Mouse (Mus musculus): ENCODE data around the gene Dupd1.

The Dupd1 gene

GRCm38 (mm10) chr14:21722021-21722698 is 7.8 kb upstream of the Dupd1 start:
- no peak for DNase-seq (ENCODE audit: extremely low spot score, low spot score)

GRCm38 (mm10) chr14:21720430-21721205 is 6.2 kb upstream of the Dupd1 start:
- DNase-seq (ENCODE audit: extremely low spot score, low spot score), result no peak

DNA sequence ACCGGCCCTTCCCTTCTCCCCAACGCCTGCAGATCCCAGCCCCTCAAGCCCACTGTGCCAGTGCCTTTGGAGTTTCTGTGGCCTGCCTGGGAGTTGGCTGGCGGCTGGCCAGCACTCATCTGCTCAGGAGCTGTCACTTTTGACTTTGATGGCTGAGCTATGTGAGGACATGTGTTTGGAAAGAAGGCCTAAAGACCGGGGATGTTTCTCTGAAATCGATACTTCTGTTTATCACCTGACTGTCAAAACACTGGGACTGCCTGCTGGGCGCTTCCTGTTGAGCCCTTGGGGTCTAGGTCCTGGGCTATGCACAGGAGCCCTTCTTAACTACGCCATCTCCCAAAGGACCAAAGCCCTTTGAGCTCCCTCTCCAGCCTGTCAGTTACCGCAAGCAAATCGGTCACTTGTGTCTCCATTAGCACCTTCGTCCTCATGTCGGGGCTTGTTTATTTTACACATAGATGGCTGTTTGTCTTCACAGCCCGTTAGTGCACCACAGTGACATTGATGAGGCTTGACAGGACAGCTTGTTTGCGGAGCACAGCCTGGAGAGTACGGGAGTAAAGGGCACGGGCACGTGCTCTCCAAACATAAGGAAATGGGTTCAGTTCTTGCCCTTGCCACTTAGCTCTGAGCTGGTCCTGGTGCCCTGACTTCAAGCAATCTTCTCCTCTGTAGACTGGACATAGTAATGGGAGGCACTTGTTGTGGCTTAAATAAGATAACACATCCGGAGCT is 5.4 kb upstream of the Dupd1 start:
- peak; percentile 28 for DNase-seq (ENCODE audit: extremely low spot score, low spot score)

DNA sequence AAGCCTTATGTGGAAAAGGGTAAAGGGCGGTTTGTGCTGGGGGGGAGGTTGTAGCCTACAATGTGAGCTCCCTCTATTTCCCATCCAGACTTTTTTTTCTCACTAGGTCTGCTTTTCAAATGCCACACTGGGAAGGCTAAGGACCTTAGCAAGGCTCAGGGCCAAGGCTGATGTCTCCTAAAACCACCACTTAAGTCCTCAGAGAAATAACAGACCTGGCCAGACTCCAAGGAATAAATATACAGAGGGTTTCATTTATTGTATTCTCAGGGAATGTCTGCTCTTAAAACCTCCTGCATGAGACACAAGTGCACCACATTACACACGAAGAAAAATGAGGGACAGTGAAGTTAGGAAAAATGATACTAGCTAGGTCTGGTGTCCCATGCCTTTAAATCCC is 3.1 kb downstream of the Dupd1 start:
- no peak for DNase-seq (ENCODE audit: extremely low spot score, low spot score)

GRCm38 (mm10) chr14:21709545-21709944 is 4.8 kb downstream of the Dupd1 start:
- peak; percentile 30 for DNase-seq (ENCODE audit: extremely low spot score, low spot score)

DNA sequence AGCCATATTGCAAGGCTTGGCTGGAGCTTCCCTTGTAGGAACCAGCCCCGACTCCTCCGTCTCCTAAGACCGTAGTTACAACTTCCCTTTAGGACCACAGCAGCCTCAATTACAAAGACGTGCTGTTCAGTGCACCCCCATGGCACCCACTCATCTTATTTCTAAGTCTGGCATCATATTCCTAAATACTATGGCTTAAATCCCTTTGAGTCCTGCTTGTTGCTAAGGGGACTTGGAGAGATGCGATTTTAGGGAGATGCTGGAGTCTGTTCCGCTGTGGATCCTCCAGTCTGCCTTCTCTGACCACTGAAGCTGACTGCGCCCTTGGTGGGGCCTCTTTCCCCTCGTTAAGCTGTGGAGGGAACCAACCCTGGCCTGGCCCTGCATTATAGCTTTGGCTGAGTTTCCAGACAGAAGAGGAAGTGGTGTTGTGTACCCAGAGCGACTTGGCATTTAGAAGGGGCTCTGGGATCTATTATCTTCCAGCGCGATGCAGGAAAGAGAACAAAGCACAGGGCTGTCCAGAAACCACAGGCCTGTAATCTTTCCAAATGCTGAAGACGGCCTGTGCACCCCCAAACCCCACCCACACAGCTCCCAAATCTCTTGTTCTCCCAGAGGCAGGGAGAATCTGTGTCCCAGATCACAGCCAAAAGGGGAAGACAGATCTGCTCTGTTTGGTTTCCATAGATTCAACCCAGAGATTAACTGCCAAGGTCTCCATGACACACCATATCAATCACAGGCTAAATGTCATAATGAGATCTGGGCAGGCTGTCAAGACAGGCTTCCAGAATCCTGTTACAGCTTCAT is 7.4 kb downstream of the Dupd1 start:
- DNase-seq (ENCODE audit: extremely low spot score, low spot score), result no peak

DNA sequence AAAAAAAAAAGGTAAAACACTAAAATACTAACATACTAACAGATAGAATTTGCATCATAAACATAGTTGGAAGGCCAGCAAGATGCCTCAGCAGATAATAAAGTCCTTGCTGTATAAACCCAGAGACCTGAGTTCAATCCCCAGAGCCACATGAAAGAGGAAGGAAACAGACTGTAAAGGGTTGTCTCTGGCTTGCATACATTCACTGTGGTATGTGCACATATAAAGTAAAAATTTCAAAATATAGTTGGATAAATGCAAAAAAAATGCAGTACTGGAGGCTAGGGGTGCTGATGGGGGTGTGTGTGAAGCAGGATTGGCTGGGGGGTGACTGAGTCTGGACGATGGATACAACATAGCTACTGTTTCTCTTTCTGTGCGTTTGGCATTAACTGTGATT is 8.9 kb downstream of the Dupd1 start:
- no peak for DNase-seq (ENCODE audit: extremely low spot score, low spot score)

DNA sequence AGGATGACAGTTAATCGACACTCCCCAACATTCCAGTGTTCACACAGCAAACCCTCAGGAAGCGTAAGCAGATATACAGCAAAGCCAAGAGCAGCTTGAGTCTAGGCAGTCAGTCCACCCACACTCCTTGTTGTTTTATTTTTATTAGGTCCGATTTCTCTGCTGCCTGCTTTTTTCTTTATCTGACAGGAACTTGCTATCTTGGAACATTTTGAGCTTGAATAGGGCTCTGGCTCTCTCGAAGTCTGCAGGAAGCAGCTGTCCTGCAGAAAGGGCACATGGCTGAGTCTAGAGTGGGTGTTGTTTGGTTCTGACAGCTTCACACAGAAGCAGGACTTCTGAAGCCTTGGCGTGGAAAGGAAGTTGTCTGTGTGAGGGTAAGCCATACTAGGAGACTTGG is 11.1 kb downstream of the Dupd1 start:
- DNase-seq (ENCODE audit: extremely low spot score, low spot score), result no peak

DNA sequence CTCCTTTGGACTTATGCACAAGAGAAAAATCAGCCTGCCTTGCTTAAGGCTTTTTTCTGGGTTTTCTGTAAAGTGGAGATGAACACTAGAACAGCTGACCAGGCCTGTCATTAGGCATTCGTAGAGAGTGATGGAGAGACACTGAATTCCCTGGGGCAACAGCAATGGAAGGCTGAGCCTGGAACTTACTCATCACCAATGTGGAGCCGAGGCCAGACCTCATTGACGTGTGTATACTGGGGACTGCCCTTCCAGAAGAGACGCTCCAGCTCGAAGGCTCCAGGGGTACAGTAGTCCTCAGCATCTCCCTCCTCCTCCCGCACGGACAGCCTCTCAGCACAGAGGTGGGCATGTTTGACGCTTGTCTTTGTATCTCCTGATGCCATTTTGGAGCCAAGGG is 11.7 kb downstream of the Dupd1 start:
- no peak for DNase-seq (ENCODE audit: extremely low spot score, low spot score)

GRCm38 (mm10) chr14:21696186-21696830 is 18.1 kb downstream of the Dupd1 start:
- DNase-seq (ENCODE audit: extremely low spot score, low spot score), result no peak

DNA sequence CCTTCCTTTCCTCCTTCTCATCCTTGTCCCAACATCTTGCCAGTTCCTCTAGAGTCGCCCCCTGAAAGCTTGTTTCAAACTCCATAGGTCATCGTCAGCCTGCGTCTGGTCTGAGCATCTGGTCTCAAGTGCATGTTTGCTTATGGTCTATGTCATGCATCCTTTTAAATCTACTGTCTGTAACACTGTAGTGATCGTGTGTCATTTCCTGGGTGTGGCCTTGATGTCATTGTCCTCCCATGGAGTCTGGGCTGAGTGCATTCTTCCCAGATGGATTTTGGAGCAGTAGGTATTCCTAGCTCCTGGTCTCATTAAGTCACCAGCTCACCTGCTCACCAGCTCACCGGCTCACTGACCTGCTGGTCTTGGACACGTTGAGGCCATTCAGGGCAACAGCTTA is 19.4 kb downstream of the Dupd1 start:
- no peak for DNase-seq (ENCODE audit: extremely low spot score, low spot score)

GRCm38 (mm10) chr14:21691070-21691469 is 23.3 kb downstream of the Dupd1 start:
- DNase-seq (ENCODE audit: extremely low spot score, low spot score), result no peak

GRCm38 (mm10) chr14:21686376-21687279 is 27.7 kb downstream of the Dupd1 start:
- DNase-seq (ENCODE audit: extremely low spot score, low spot score), result peak; percentile 70

GRCm38 (mm10) chr14:21685411-21686146 is 28.8 kb downstream of the Dupd1 start:
- no peak for DNase-seq (ENCODE audit: extremely low spot score, low spot score)

- no peak for DNase-seq (ENCODE audit: extremely low spot score, low spot score)
Measured at GRCm38 (mm10) chr14:21683834-21684233, 30.5 kb downstream of the Dupd1 start.

- peak; percentile 78 for DNase-seq (ENCODE audit: extremely low spot score, low spot score)
Measured at GRCm38 (mm10) chr14:21682681-21683129, 31.7 kb downstream of the Dupd1 start.

GRCm38 (mm10) chr14:21679631-21680201 is 34.7 kb downstream of the Dupd1 start:
- DNase-seq (ENCODE audit: extremely low spot score, low spot score), result peak; percentile 40

DNA sequence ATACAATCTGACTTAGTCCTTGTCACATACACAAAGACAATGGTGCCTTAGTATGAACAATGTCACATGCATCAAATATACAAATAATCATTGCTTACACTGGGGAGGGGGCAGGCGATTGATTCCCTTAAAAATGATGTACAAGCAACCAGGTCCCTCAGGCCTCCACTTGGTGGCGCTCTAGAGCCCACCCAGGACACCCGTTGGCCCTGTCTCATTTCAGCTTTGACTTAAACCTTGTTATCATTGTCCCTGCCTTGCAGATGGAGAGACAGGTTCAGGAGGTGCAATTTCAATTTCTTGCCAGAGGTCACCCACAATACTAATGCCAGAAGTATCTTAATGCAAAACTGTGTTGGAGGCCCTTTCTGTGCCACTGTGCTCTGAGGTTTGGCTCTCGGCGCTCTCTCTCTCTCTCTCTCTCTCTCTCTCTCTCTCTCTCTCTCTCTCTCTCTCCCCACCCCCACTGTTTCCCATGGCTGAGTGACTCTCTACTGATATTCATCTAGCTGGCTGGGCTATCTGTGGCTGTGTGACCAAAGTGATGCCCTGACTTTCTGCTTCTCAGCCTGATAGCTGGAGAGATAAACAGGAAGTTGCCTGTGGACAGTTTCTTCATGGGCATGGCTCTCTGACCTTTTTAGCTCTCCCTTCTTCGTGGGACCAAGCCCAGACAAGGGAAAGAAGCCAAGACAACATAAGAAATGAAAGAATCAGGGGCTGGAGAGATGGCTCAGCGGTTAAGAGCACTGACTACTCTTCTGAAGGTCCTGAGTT is 35.7 kb downstream of the Dupd1 start:
- peak; percentile 51 for DNase-seq (ENCODE audit: extremely low spot score, low spot score)
